Mouse (Mus musculus) CH12.LX (cell line): ENCODE data around the gene Tmprss3. TPM values are rescaled to one million over a fixed set of nuclear protein-coding genes. Genes with fewer than 3 reads are reported as not detected.
A peak's percentile ranks its signal among the peaks of the same experiment; 100 is the strongest.

ENCODE experiments used
- DNase-seq: peaks from one replicate; pipeline ENCODE4 v3.0.0-alpha.2; 2013; ENCODE audit errors: extremely low read depth
- H3K27ac ChIP-seq: 2 replicates; pipeline ENCODE4 v1.5.1; 2012; ENCODE audit warnings: low read depth, mild to moderate bottlenecking, control low read depth, moderate library complexity; ENCODE audit not compliant: insufficient read depth
- H3K27me3 ChIP-seq: replicated peaks from 2 replicates; pipeline ENCODE3; 2012; ENCODE audit warnings: inconsistent platforms
- H3K36me3 ChIP-seq, 2 experiments: replicated peaks in 1 of 2; 2 replicates each; pipeline versions ENCODE3 to v1.6.1; 2012; ENCODE audit warnings: inconsistent platforms in 1 of 2, low read length in 1 of 2, mild to moderate bottlenecking in 1 of 2, mixed read lengths in 1 of 2, moderate library complexity in 1 of 2; ENCODE audit not compliant: control insufficient read depth in 1 of 2, insufficient read depth in 1 of 2
- H3K4me1 ChIP-seq, 2 experiments: 2 replicates each; pipeline ENCODE4 v1.6.1; 2012; ENCODE audit warnings: inconsistent platforms in 1 of 2, moderate library complexity in 1 of 2; ENCODE audit not compliant: insufficient read depth in 2 of 2, control insufficient read depth in 1 of 2
- H3K4me2 ChIP-seq: 2 replicates; pipeline ENCODE4 v1.6.1; 2012; ENCODE audit warnings: low read depth, mild to moderate bottlenecking, control low read depth; ENCODE audit not compliant: poor library complexity, insufficient read depth, severe bottlenecking
- H3K4me3 ChIP-seq, 3 experiments: fragments of 150-350 bp in 1 of 3; sonication (generic) in 1 of 3; replicated peaks in 1 of 3; 2 replicates each; pipeline versions ENCODE3 to v1.5.1; 2011 to 2012; ENCODE audit warnings: low read depth in 2 of 3, low read length in 2 of 3, mild to moderate bottlenecking in 2 of 3, moderate library complexity in 2 of 3, control low read depth in 1 of 3, improper control_type of control experiment in 1 of 3, inconsistent platforms in 1 of 3, mixed read lengths in 1 of 3; ENCODE audit not compliant: poor library complexity in 1 of 3
- H3K79me2 ChIP-seq: replicated peaks from 2 replicates; pipeline ENCODE4 v1.6.1; 2012; ENCODE audit warnings: mild to moderate bottlenecking, moderate library complexity; ENCODE audit not compliant: control insufficient read depth, poor library complexity, insufficient read depth, severe bottlenecking; ENCODE audit errors: extremely low read depth
- H3K9ac ChIP-seq: 2 replicates; pipeline ENCODE4 v1.6.1; 2012; ENCODE audit warnings: low read depth, mild to moderate bottlenecking, control low read depth, moderate library complexity; ENCODE audit not compliant: insufficient read depth
- H3K9me3 ChIP-seq: replicated peaks from 2 replicates; pipeline ENCODE3; 2012; ENCODE audit warnings: low read length, inconsistent platforms, mixed read lengths
- BHLHE40 ChIP-seq: IDR thresholded peaks from 2 replicates; pipeline ENCODE4 v1.6.1; 2011; ENCODE audit warnings: mild to moderate bottlenecking, low read depth, low read length, improper control_type of control experiment
- CHD2 ChIP-seq: IDR thresholded peaks from 2 replicates; pipeline ENCODE4 v1.6.1; 2011; ENCODE audit warnings: low read length, improper control_type of control experiment
- CTCF ChIP-seq, 2 experiments: IDR thresholded peaks in 1 of 2; conservative IDR thresholded peaks in 1 of 2; 2 replicates each; pipeline ENCODE4 v1.5.1; 2011 to 2012; ENCODE audit warnings: low read depth in 2 of 2, low read length in 2 of 2, improper control_type of control experiment in 1 of 2, inconsistent platforms in 1 of 2, mild to moderate bottlenecking in 1 of 2, moderate library complexity in 1 of 2
- EP300 ChIP-seq: IDR thresholded peaks from 2 replicates; pipeline ENCODE4 v1.6.1; 2011; ENCODE audit warnings: low read length, improper control_type of control experiment
- GABPA ChIP-seq: IDR thresholded peaks from 2 replicates; pipeline ENCODE4 v1.6.1; 2012; ENCODE audit warnings: low read depth, low read length, improper control_type of control experiment, inconsistent platforms; ENCODE audit not compliant: insufficient replicate concordance
- HCFC1 ChIP-seq: IDR thresholded peaks from 2 replicates; pipeline ENCODE4 v1.6.1; 2012; ENCODE audit warnings: low read depth, mild to moderate bottlenecking, inconsistent platforms, low read length, improper control_type of control experiment
- KAT2A ChIP-seq: IDR thresholded peaks from 2 replicates; pipeline ENCODE4 v1.6.1; 2012; ENCODE audit warnings: low read length, improper control_type of control experiment, inconsistent platforms; ENCODE audit not compliant: insufficient replicate concordance
- NELFE ChIP-seq: IDR thresholded peaks from 2 replicates; pipeline ENCODE4 v1.6.1; 2011; ENCODE audit warnings: low read depth, low read length, improper control_type of control experiment
- POLR2A ChIP-seq: IDR thresholded peaks from 2 replicates; pipeline ENCODE4 v1.6.1; 2011; ENCODE audit warnings: low read depth, mild to moderate bottlenecking, improper control_type of control experiment, low read length
- RAD21 ChIP-seq: IDR thresholded peaks from 2 replicates; pipeline ENCODE4 v1.6.1; 2011; ENCODE audit warnings: low read depth, mild to moderate bottlenecking, low read length, improper control_type of control experiment, moderate library complexity
- SMC3 ChIP-seq: IDR thresholded peaks from 2 replicates; pipeline ENCODE4 v1.6.1; 2011; ENCODE audit warnings: low read depth, low read length, improper control_type of control experiment
- USF2 ChIP-seq: conservative IDR thresholded peaks from 2 replicates; pipeline ENCODE4 v1.6.1; 2011; ENCODE audit warnings: low read depth, low read length, improper control_type of control experiment
- ZC3H11A ChIP-seq: IDR thresholded peaks from 2 replicates; pipeline ENCODE4 v1.6.1; 2012; ENCODE audit warnings: low read depth, mild to moderate bottlenecking, inconsistent platforms, low read length, improper control_type of control experiment
- ZMIZ1 ChIP-seq: IDR thresholded peaks from 2 replicates; pipeline ENCODE4 v1.6.1; 2012; ENCODE audit warnings: low read depth, mild to moderate bottlenecking, inconsistent platforms, low read length, improper control_type of control experiment
- dilution Hi-C: fragments of 300-500 bp; cut with MboI; formaldehyde crosslinking; loops from 2 replicates; pipeline ENCODE4 v1.14.3; 2020; ENCODE audit warnings: low sequenced_read_pairs; ENCODE audit not compliant: extremely low pct_unique_long_range_greater_than_20kb, extremely low pct_ligation_motif_present
- in situ Hi-C: fragments of 300-500 bp; cut with MboI; formaldehyde crosslinking; loops from 3 replicates; pipeline ENCODE4 v1.14.3; 2019; ENCODE audit warnings: low sequenced_read_pairs, low pct_ligation_motif_present, low pct_unique_long_range_greater_than_20kb, mixed read lengths
- polyA plus RNA-seq: library from polyadenylated mRNA; unstranded; fragments of >175 nt; gene quantifications from 2 replicates; pipeline ENCODE4 v1.2.1, GENCODE M21; 2012; ENCODE audit warnings: low read depth; ENCODE audit not compliant: insufficient read length
- total RNA-seq, 2 experiments: library from RNA; depleted of rRNA; stranded (reverse); fragments of 300-350 nt in 1 of 2; fragments of >200 nt in 1 of 2; gene quantifications; 2 replicates each; pipeline ENCODE4 v1.2.3; 2012 to 2014

Gene Tmprss3
- total and polyA plus RNA-seq, 3 experiments = not detected

DNA sequence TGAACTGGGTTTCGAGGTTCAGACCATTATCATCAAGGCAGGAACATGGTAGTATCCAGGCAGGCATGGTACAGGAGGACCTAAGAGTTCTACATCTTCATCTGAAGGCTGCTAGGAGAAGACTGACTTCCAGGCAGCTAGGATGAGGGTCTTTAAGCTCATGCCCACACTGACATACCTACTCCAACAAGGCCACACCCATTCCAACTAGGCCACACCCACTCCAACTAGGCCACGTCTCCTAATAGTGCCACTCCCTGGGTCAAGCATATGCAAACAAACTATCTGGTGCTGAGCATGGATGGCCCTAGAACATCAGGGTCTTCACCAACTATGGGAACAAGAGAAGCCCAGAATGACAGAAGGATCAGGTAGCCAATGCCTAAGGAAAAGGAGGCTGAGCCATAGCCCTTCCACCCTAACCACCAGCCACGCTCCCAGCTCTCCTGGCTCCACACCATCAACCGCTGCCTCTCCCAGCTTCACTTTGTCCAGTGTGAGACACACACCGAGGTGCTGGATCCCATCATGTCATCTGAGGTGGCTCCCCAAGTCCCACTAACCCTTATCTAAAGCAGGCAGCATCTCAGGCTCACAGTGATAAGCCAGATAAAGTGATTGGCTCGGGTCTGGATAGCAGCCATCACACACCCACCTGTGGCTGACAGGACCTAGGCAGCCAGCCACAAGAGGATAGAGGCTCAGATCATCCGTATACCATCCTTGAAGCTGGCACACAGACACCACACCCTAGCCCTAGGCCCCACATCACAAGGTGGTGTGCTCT is 39.6 kb upstream of the Tmprss3 start:
- peaks cover 5% of the 10 kb centered on the region for H3K27me3 ChIP-seq
- H3K9me3 ChIP-seq = peaks cover 6% of the 10 kb centered on the region
- H3K4me2 ChIP-seq = no peak overlapping the region
- DNase-seq = no peak
- peaks cover 0 to 14% of the 10 kb centered on the region in 2 experiments; a peak in 2 of 4 replicates for H3K4me1 ChIP-seq
- H3K36me3 ChIP-seq = no peaks in the 10 kb centered on the region
- H3K79me2 ChIP-seq = no peaks in the 10 kb centered on the region
- H3K27ac ChIP-seq = no peak overlapping the region
- dilution Hi-C loops = no loop called here
- TF ChIP-seq HCFC1 (no peak), RAD21 (no peak), GABPA (no peak), ZC3H11A (no peak), CHD2 (no peak), POLR2A (no peak), BHLHE40 (no peak), NELFE (no peak), KAT2A (no peak), ZMIZ1 (no peak)
- TF ChIP-seq, all 38 proteins: peak for 0
- H3K9ac ChIP-seq = no peak overlapping the region
- H3K4me3 ChIP-seq = no peak overlapping the region
- in situ Hi-C loops = loop anchor here (25.0 kb wide), 1 partner anchor 226 kb away; no protein-coding TSS in a partner anchor

- in situ Hi-C loops = loop anchor here (25.0 kb wide), 1 partner anchor 224 kb away; no protein-coding TSS in a partner anchor
- H3K4me1 ChIP-seq = peaks cover 0 to 14% of the 10 kb centered on the region in 2 experiments; a peak in 2 of 4 replicates
- dilution Hi-C loops = no loop called here
- peak; percentile 11 for TF ChIP-seq RAD21
- peak; percentile 58 for TF ChIP-seq SMC3
- TF ChIP-seq USF2 = no peak
- peak; percentile 18 to 68; a peak in 2 of 4 replicates for TF ChIP-seq CTCF (conservative IDR thresholded peaks at IDR 0.05 in 1 of 2, IDR thresholded peaks at IDR 0.05 in 1 of 2; ENCODE audit: low read depth in 2 of 2, low read length in 2 of 2)
- no peak for TF ChIP-seq GABPA
- TF ChIP-seq EP300 = no peak
- no peak for TF ChIP-seq BHLHE40
- no peak for TF ChIP-seq ZMIZ1
- no peak for TF ChIP-seq CHD2
- H3K9me3 ChIP-seq = peaks cover 7% of the 10 kb centered on the region
- no peaks in the 10 kb centered on the region for H3K36me3 ChIP-seq
- H3K4me2 ChIP-seq = no peak overlapping the region
- H3K4me3 ChIP-seq = no peak overlapping the region
- no peak overlapping the region for H3K9ac ChIP-seq
- H3K27ac ChIP-seq = no peak overlapping the region
- H3K79me2 ChIP-seq = no peaks in the 10 kb centered on the region
- peaks cover 2% of the 10 kb centered on the region for H3K27me3 ChIP-seq
- no peak for DNase-seq
These were observed 37.1 kb upstream of the Tmprss3 start for GRCm38 (mm10) chr17:31235915-31236314.
